Mouse (Mus musculus): ENCODE measurements around the gene Stx19. TPM values are rescaled to one million over a fixed set of nuclear protein-coding genes. Genes with fewer than 3 reads are reported as not detected.

Stx19 gene
- polyA plus RNA-seq, 1 experiment: not detected

DNA sequence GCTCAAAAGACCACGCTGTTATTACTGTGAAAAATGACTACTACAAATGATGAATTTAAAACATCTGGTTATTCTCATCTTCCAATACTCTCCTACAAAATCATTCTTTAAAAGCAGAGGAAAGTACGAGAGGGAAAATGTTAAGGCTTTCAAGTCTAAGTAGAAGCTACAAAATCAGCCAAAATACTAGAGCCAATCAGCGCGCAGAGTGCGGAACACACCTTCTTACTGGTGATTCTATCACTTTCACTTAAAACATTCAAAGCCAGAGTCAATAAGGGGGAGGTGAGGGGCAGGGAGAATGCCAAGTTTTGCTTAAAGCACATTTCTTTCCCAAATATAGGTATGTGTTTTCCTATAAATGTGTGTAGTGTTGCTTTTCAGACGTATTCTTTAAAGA lies 30.9 kb downstream of the Stx19 start:
- no peak for DNase-seq (ENCODE audit: low read depth, low spot score)
- WGBS: 79% methylated on average over 6 of the region's 6 CpGs

DNA sequence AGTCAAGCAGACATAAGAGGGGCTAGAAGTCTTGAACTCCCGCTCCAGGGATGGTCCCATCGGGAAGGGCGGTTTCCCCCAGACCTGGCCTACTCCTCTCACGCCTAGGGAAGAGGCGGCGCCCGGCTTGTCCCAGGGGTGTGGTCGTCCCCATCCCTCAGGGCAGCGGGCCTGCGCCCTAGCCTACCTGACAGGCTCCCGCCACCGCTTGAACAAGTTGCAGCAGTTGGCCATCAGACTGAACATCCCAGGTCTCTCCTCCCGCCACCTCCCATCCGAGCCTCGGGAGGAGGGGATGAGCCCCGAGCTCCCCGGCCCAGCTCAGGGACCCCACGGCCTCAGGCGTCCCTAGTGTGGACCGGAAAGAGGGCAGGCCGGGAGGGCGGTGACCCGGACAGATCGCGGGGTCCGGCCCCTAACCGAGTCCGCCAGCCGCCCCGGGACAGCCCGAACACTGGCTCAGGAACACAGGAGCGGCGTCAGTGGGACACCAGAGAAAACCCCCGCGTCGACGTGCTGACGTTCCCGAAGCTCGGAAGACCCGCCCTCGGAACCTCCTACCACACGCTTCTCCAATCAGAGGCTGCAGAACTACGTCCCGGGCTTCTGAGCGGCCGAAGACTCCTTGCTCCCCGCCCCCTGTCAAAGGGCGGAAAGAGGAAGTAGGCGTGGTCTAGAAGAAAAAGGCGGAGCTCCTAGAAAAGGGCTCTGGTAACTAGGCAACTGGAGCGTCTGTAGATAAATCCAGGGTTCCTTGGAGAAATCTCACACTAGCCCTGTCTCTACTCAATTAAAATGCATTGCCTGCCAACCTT lies 32.2 kb downstream of the Stx19 start, which contains the start of gene Arl13b:
Arl13b (minus strand) TSS at position 543 of the 815 bp plus-strand sequence.
- peak; percentile 98 for DNase-seq (ENCODE audit: low read depth, low spot score)
- under 1% methylated on average over 52 of the region's 52 CpGs for WGBS

DNA sequence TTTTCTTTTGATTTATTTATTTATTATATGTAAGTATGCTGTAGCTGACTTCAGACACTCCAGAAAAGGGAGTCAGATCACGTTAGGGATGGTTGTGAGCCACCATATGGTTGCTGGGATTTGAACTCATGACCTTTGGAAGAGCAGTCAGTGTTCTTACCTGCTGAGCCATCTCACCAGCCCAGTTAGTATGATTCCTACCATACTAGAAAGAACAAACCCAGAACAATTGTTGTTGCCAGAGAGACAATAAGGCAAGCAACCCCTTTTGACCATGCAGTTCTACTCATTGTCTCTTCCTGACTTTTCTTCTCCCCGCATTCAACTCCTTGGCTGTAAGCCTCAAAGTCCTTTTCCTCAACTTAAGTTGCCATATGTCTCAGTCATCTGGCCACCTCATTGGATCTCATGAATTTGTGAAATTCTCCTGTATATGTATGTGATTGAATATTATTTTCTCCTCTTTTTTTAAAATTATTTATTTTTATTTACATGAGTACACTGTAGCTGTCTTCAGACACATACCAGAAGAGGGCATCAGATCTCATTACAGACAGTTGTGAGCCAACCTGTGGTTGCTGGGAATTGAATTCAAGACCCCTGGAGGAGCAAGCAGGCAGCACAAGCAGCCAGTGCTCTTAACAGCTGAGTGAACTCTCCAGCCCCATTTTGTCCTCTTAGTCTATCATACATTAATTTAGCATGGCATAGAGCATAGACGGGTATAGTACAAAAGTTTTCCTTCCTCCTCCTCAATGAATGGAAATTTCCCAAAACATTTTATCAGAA lies 38.2 kb downstream of the Stx19 start:
- 82% methylated on average over 3 of the region's 3 CpGs for WGBS
- DNase-seq (ENCODE audit: low read depth, low spot score): no peak

DNA sequence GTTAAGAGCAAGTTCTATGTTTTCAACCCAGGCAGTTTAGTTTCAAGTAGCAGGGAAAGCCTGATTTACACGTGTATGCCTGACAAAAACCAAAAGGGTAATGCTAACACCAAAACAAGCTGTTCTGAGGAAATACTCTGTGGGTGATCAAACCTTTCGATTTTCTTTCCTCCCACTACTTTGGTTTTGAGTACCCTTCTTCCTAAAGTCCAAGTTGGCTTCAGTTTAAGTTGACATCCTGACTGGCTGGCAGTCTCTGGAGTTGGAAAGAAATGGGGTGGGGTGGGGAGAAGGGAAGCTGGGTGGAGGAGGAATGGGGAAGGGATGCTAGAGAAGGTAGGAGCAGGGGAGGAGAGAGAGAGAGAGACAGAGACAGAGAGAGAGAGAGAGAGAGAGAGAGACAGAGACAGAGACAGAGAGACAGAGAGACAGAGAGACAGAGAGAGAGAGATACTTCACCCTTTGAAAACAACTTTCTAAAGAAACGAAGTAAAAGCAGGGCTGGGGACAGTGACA lies 39.2 kb downstream of the Stx19 start:
- DNase-seq (ENCODE audit: low read depth, low spot score): no peak
- WGBS: 13% methylated on average over 3 of the region's 3 CpGs

DNA sequence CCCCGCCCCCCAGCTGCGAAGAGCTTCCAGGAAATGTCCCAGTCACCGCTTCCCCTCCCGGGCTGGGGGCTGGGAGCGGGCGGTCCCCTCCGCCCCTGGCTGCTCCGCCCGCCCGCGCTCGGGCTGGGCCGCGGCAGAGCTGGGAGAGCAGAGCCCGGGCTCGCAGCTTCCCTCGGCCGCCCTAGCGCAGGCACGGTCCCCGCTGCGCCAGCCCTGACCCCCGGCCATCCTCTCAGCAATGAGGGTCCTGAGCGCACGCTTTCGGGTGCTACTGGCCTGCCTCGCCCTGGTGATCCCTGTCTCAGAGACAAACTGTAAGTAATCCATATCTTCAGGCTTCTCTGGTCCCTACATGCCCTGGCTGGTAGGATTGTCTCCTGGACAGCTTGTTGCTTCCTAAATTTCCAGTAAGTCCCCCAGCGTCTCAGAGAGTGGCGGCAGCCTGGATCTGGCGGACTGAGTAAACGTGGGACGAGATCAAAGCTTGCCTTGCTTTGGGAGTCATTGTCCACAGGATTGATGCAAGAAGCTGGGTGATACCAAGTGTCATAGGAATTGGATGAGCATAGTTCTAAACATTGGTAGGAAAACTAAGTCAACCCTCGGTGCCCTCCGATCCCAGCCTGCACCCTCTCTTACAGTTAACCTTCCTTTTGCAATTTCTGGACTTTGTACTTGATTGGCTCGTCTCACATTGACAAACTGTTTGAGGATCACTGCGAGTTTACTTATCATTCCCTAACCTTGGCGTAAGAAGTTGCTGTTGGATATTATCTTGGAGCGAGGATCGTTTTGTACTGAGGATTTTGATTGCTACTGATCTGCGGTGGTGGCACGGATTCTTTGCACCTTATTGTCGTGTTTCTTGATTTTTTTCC lies 40.0 kb downstream of the Stx19 start, which contains the start of gene Pros1:
Pros1 (plus strand) TSS at position 117 of the 878 bp plus-strand sequence.
- no peak for DNase-seq (ENCODE audit: low read depth, low spot score)
- 2% methylated on average over 42 of the region's 42 CpGs for WGBS

DNA sequence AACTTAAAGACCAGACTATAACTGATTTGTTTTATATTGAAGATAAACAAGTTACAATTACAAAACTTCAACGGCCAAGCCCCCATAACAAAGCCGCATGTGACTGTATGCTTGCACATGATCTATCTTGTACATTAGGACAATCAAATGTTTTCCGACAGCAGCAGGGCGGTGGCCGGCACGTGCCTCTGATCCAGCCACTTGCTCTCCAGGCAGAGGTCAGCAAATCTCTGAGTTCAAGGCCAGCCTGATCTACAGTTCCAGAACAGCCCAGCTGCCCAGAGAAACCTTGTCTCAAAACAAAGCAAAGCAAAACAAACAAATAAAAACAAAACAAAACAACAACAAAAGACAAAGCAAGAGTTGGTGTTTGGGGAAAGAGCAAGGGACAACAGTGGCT lies 40.9 kb downstream of the Stx19 start:
- 74% methylated on average over 6 of the region's 6 CpGs for WGBS
- no peak for DNase-seq (ENCODE audit: low read depth, low spot score)

DNA sequence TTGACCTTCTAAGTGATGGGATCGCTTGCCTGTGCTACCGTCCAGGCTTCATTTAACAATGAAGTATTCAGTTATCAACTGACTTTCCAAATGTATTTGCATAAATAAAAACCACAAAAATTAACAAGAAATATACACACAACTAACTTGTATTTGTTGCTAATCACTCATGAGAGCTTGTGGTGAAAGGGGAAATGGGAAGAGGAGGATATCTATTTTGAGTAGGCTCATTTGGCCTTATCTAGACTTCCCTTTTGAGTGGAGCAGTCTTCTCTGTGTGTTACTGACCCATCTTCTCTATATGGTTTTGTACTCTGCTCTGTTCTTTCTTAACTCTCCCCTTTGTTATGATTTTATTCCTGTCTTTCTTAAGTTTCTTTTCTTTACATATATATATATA lies 41.8 kb downstream of the Stx19 start:
- DNase-seq (ENCODE audit: low read depth, low spot score): no peak
- 95% methylated on average over 2 of the region's 2 CpGs for whole genome bisulfite sequencing

DNA sequence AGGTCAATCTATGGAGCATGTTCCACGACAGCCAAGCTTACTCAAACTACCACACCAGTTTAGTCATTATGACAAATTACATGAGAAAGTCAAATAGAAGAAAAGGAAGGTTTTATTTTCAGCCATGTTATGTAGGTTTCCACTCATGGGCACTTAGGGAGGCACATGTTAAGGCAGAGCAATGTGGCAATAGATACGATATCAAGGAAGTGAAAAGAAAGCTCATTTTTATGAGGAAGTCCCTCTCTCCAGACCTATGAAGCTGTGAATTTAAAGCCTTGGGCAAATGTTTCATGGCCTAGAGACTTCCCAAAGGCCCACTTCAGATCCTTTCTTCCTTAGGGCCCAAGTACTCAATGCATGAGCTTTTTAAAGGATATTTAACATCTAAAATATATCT lies 43.0 kb downstream of the Stx19 start:
- no peak for DNase-seq (ENCODE audit: low read depth, low spot score)
- 81% methylated on average over 2 of the region's 2 CpGs for WGBS

DNA sequence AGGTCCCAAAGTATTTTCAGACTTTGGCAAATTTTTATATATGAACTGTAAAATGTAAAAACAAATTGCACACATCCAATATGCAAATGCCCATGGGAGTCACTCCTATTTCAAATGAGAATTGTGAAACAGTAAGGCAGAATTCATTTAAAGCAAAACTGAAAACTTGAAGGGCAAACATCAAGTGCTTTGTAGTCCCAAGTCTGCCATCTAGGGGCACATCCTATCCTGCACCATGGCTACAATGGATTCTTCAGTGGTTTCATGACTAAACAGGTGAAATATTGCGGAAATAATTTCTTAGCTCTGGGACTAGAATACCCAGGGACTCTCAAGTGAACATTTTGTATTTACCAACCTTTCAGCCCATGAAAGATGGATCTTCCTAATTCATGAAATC lies 43.5 kb downstream of the Stx19 start:
- DNase-seq (ENCODE audit: low read depth, low spot score): no peak
- WGBS: 92% methylated on average over 1 of the region's 1 CpGs

DNA sequence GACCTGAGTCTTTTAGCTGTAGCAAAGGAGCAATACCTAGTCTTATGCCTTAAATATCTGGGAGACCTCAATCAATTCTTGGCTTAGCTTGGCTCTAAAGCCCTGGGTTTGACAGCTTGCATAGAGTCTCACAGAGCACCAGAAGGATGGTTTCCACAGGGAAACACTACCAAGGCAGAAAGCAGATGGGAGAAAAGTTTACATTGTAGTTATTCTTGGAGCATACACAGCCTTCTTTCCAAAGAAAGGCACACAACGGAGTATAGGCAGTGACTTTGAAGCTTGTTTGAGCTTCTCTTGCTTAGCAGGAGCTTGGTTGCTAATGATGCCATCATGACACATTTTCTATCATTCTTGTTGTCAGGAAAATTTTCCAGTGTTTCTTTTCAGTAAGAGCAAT lies 45.7 kb downstream of the Stx19 start:
- 85% methylated on average over 1 of the region's 1 CpGs for WGBS
- no peak for DNase-seq (ENCODE audit: low read depth, low spot score)

DNA sequence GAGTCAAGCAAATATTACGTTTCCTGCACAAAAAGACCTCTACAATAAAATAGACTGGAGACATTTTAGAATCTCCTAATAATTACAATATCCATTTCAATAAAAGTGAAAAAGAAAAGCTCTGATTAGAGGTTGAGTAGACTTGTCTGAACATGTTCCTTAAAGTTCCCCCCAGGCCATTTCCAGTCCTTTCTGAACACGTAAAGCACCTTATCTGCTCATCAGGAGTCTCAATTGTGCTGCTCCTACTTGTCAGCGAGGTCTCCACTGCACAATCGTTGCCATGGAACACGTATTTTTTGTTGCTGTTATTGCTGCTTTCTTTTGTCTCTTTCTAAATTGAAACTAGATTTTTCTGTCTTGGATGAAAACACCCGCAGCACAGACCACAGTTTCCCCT lies 47.0 kb downstream of the Stx19 start:
- DNase-seq (ENCODE audit: low read depth, low spot score): no peak
- WGBS: 67% methylated on average over 6 of the region's 6 CpGs

DNA sequence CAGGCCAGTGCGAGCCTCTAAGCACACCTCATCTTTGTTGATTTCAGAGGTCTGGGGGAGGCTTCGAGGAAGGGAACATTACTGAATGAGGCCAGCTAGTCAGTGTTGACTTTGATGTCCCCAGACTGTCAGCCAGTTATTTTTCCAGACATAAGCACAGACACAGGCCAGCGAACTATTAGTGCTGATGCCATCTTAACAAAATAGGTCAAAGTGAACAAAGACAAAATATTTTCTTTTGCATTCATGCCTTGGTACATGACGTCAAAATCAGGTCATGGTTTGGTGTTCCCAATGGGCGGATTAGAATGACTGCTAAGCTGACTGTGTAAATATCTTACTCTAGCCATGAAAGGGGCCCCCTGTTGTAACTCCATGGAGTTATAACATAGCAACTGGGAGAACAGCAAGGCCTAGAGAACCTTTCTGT lies 58.2 kb downstream of the Stx19 start:
- 52% methylated on average over 5 of the region's 5 CpGs for WGBS
- DNase-seq (ENCODE audit: low read depth, low spot score): no peak

DNA sequence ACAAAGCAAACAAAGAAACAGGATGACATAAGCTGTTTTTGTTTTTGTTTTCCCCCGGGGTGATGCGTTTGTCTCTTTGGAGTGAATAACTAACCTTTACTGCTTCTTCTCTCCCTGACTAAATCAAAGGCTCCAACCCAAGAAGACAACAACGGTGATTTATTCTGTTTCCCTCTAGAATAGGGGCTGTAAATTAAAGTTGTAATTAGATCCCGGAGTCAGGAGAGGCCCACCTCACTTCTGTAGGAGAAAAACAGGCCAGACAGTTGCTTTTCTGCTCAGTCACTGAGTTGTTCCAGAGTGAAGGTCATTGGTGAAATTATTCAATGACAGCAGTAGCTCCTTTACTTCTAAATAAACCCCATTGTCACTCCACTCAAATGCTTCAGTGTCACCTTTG lies 58.7 kb downstream of the Stx19 start:
- 36% methylated on average over 4 of the region's 4 CpGs for WGBS
- no peak for DNase-seq (ENCODE audit: low read depth, low spot score)

Other genes with a start within 250 kb of the Stx19 start
- gene Nsun3, start 27.9 kb upstream of the Stx19 start, polyA plus RNA-seq (2012; rRNA removed): 4.3 and 8.6 TPM in 2 replicates
- 1.9 and 2.5 TPM in 2 replicates for gene Arl13b, start 32.4 kb downstream of the Stx19 start, polyA plus RNA-seq (2012; rRNA removed)
- 5.3 and 7.0 TPM in 2 replicates for gene Pros1, start 39.6 kb downstream of the Stx19 start, polyA plus RNA-seq (2012; rRNA removed)